Mouse (Mus musculus) activated CD4-positive, CD25-positive, alpha-beta regulatory T cell, adult 4 months (primary cell): ENCODE results near the gene Gga1. TPM values are rescaled to one million over a fixed set of nuclear protein-coding genes. Genes with fewer than 3 reads are reported as not detected.
A peak's percentile ranks its signal among the peaks of the same experiment; 100 is the strongest.
"Not testable (repeated sequence)": the region's sequence is repeated elsewhere in the genome, so short reads cannot be mapped to it uniquely, and the experiment has no call there.

Experiments used
- ATAC-seq: one replicate; pipeline ENCODE4 v1.8.0; 2017
- polyA plus RNA-seq, 2 experiments: library from polyadenylated mRNA; unstranded; fragments of 100-300 nt; shearing (Covaris generic); gene quantifications; one replicate each; pipeline ENCODE4 v1.2.1; 2017

Gga1 gene
- polyA plus RNA-seq, 2 experiments from 2014 or later, result 13.8 to 18.1 TPM

GRCm38 (mm10) chr15:78845321-78845720 lies 31.7 kb upstream of the Gga1 start:
- no peak for ATAC-seq

GRCm38 (mm10) chr15:78845867-78846266 lies 31.1 kb upstream of the Gga1 start:
- no peak for ATAC-seq

- no peak for ATAC-seq
Measured at GRCm38 (mm10) chr15:78846352-78846751, 30.6 kb upstream of the Gga1 start.

- ATAC-seq, result not testable (repeated sequence)
Measured at GRCm38 (mm10) chr15:78846805-78847204, 30.2 kb upstream of the Gga1 start.

DNA sequence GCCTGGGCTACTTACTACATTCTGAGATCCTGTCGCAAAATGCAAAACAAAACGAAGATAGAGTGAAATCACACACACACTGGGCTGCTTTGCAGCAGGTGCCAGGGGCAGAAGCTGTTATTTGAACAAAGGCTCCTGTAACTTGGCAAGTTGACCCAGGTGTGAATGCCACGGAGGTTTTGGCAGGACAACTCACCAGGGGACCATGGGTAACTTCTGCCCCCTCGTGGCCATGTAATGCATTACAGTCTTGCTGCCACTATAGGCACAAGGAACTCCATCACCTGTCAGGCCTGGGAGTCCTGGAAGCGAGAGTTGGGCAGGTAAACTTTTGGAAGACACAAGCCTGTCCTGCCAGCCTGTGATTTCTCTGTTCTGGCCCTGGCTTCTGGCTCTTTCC lies 28.5 kb upstream of the Gga1 start:
- ATAC-seq, result peak; percentile 46

- no peak for ATAC-seq
Measured at GRCm38 (mm10) chr15:78849485-78849884, 27.5 kb upstream of the Gga1 start.

DNA sequence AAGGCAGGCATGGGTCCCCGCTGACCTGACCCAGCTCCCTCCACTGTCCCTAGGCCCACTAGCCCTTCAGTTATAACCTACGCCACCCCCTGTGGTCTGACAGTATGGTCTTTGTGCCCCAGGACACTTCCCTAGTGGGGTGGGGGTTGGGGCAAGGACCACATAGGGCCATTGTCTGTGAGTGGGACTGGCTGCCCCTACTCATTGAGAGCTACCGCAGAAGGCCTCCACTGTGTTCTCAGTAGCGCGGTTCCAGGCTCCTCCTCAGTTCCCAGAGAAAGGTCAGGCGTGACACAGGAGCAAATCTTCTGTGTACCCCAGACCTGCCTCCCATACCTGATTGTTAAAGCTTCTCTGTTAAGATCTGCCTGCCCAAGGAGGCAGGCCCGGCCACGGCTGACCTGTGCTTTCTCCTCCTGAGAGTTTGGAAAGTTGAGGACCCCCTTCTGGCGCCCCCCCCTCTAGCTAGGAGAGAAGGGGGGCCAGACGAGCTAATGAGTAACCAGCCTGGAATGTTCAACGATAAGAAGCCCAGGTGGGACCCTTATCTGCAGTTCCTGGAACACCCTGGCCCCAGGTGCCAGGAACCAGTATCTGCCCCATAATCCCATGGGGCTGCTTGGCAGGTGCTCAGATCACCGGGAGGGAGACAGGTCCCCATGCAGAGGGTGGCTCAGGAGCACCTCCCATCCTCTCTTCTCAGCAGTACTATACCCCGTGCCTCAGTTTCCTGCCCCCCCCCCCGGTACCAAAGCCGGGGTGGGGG lies 26.7 kb upstream of the Gga1 start:
- no peak for ATAC-seq

- no peak for ATAC-seq
Measured at GRCm38 (mm10) chr15:78850944-78851343, 26.0 kb upstream of the Gga1 start.

DNA sequence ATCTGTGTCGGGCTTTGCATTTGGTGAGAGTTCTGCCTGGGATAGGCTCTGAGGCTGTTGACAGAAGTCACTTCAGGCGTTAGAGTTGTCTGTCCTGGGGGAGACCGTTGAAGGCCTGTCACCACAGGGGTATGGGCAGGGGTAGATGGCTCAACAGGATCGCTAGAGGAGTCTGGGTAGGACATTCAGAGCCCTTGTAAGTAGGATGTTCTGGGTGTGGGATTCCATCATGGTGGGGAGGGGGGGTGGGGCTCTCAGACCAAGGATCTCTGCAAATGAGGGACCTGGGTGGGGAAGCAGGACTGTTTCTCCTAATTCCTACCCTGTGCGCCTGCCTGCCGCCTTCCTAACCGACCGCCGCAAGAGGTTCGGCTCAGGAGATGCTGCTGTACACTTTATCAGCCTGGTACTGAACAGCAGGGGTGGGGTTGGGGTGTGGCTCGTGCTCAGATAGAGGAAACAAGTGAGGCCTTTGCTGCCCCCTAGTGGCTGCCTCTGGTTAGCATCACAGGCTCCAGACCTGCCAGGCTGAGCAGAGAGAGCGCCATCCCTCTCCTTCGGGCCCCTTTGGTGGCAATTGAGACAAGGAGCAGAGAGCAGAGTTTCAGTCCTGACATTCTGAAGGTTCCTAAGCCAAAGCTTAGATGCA lies 25.4 kb upstream of the Gga1 start:
- ATAC-seq, result peak; percentile 89

DNA sequence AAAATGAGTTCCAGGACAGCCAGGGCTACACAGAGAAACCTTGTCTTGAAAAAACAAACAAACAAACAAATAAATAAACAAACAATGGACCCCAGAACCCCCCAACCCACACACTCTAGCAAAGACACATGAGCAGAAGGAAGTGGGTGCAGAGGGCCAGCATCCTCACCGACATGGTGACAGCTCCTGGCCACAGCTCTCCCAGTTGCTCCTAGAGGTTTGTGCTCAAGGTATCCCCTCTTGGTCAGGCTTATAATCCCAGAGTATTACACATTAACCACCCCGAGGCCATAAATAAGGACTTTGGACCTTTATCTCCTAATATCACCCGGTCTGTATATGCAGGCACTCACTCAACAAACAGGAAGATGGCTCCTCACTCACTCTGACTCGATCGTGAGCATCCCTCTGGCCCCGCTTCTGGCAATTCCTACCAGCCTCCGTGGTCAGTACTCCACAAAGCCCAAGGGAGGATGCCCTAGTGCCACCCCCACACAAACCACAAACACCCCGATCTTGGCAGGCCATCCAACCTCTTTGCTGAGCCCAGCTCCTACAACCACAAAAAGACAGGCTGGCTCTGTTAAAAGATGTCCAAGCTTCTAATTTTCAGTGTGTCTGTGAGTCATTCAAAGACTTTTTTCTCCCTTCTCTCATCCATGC lies 21.6 kb upstream of the Gga1 start, which contains the start of gene Lgals2:
TSS of gene Lgals2 (minus strand) at position 227 of the 663 bp plus-strand sequence.
- no peak for ATAC-seq

DNA sequence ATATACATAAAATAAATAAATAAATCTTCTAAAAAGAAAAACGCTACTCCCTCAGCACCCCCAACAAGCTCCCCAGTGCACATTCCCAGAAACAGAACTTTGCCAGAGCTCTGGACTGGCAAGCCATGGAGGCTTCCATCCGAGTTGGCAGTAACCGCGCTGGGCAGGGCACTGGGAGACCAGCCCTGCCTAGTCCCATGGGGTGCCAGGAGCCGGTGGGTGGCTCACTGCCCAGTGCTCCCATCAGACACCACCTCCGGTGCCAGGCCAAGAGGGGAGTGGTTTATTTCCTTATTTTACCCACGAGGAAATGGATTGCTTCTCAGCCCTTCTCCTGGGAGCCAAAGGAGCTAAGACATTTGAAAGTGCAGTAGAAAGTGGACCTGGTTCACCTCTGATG lies 20.0 kb upstream of the Gga1 start:
- no peak for ATAC-seq

DNA sequence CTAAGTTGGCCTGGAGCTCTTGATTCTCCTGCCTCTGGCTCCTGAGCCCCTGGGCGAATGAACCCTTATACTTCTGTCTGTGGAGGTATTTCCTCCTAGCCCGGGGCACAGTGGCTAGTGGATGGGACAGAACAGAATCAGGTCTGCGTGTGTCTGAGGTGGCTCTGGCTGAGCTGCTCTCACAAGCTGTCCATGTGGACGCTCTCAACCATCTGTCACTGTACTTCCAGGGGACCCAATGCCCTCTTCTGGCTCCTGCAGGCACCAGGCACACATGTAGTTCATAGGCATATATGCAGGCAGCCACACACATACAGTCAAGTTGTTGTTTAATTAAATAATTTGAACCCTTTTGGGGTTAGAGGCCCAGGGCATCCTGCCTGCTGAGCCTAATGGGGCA lies 17.7 kb upstream of the Gga1 start:
- no peak for ATAC-seq

DNA sequence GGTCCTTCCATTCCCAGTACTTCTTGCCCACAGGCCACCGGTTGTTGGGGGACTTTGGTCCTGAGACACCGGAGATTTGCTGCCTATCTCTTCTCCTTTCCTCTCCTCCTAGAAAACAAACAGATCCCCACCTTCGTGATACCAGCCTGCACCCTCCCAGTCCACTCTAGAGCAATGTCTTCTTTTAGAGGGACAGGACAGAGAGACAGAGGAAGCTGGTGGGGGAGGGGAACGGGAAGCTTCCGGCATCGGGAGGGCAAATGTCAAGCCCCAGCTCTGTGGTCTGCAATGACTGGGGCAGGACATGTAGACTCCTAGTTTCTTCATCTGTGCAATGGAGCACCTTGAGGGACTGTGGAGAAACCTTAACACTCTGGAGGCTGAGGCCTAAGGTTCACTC lies 17.3 kb upstream of the Gga1 start:
- no peak for ATAC-seq

GRCm38 (mm10) chr15:78862280-78862679 lies 14.7 kb upstream of the Gga1 start:
- ATAC-seq, result no peak

DNA sequence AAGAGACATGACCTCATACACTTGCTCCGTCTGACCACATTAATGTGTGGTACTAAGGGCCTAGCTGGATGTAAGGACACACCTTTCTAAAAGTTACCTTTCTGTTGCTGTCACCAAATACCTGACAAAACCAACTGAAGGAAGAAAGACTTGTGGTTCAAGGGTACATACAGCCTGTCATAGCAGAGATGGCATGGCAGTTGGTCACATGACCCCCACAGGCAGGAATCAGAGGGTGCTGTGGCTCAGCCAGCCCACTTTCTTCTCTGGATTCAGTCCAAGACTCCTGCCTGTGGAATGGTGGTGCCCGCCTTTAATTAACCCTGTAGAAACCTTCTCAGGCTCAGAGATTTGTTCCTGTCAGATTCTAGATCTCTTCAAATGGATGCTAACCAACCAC lies 13.8 kb upstream of the Gga1 start:
- ATAC-seq, result no peak

DNA sequence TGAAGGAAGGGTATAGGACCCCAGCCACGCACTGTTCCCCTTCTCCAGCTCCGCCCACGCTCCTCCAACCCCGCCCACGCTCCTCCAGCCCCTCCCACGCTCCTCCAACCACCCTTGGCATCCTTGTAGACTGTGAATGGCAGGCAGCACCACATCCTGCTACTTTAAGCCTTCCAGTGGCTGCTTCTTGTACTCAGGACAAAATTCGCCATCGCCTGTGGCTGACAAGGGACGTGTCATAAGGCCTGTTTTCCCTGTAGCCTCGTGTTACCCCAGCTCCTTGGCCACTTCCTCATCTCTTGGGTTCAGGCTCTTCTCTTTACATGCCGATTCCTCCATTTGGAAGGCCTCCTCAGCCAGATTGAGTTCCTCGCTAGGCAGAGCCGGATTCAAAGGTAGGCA lies 13.1 kb upstream of the Gga1 start:
- ATAC-seq, result no peak

- ATAC-seq, result no peak
Measured at GRCm38 (mm10) chr15:78868398-78868797, 8.6 kb upstream of the Gga1 start.

- ATAC-seq, result no peak
Measured at GRCm38 (mm10) chr15:78868826-78869233, 8.2 kb upstream of the Gga1 start.

DNA sequence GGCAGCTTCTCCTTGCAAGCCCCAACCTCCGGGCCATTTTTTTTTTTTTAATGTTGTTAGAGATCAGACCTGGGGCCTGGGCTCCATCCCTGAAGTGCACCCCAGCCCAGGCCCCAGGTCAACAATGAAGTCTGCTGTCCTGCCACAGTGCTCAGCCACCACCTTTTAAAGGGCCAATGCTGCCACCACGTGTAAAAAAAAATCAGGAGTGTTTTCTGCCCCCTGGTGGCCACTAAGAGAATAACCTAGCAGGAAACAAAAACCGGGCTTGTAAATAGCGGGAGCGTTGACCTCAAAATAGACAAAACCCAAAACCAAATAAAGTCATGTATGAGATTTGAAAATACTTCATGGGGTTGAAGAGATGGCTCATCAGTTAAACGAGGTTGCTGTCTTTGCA lies 7.2 kb upstream of the Gga1 start:
- ATAC-seq, result peak; percentile 43

DNA sequence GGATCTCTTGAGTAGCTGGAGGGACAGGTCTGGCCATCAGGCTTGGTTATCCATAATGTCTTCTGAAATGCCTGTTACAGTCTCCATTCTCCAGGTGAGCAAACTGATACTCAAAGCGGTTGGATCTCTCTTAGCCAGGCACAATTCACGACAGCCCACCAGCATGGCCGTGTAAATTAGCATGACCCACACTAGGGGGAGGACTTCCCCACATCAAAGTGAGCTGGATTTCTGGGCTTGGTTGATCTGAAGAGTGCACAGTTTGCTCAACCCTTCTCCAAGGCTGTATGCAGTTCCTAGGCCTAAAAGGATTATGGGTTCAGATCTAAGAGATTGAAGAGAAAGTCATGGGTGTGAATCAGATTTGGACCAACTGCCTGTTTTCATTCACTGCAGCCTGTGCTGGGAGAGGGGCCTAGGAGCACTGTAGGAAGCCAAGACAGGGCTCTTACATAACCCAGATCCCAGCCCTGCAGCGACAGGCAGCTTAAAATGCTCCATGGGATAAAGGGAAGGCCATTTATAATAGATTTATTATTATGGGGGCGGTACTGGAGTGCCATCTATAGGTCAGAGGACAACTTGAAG lies 4.9 kb upstream of the Gga1 start:
- ATAC-seq, result no peak

GRCm38 (mm10) chr15:78873803-78874435 lies 3.1 kb upstream of the Gga1 start:
- ATAC-seq, result no peak

DNA sequence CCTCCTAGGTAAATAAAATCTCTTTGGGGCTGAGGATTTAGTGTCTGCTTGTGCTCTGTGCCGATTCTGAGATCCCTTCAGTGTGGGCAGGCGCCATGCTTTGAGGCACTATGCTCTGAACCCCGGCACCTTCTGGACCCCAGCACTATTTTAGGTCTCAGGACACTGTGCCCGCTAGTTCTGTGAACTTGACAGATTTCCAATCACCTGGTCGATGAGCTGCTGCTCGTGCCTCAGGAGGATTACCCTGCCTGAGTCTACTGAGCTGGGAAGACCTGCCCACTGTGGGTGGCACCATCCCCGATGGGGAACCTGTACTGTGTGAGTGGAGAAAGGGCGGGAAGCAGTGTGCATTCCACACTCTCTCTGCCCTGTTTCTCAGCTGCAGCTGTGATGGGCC lies 2.0 kb upstream of the Gga1 start:
- no peak for ATAC-seq

GRCm38 (mm10) chr15:78875537-78875936 lies 1.5 kb upstream of the Gga1 start:
- no peak for ATAC-seq
